Mouse (Mus musculus) CH12.LX (cell line): ENCODE measurements at regions not wholly inside any gene's neighbourhood (a gene's known extent, or its start where the extent isn't known, plus 50 kb on each side); places are given as distances from the start of the nearest gene placed in this dataset.

Experiments
- CTCF ChIP-seq, 2 experiments: IDR thresholded peaks in 1 of 2; conservative IDR thresholded peaks in 1 of 2; 2 replicates each; pipeline ENCODE4 v1.5.1; 2011 to 2012; ENCODE audit warnings: low read depth in 2 of 2, low read length in 2 of 2, improper control_type of control experiment in 1 of 2, inconsistent platforms in 1 of 2, mild to moderate bottlenecking in 1 of 2, moderate library complexity in 1 of 2
- NRF1 ChIP-seq: IDR thresholded peaks from 2 replicates; pipeline ENCODE4 v1.6.1; 2014; ENCODE audit warnings: low read depth, mild to moderate bottlenecking, inconsistent platforms, low read length, improper control_type of control experiment, moderate library complexity
- POLR2AphosphoS2 ChIP-seq: IDR thresholded peaks from 2 replicates; pipeline ENCODE4 v1.6.1; 2011; ENCODE audit warnings: low read depth, low read length, improper control_type of control experiment
- TBP ChIP-seq: conservative IDR thresholded peaks from 2 replicates; pipeline ENCODE4 v1.6.1; 2011; ENCODE audit warnings: low read depth, low read length, improper control_type of control experiment

DNA sequence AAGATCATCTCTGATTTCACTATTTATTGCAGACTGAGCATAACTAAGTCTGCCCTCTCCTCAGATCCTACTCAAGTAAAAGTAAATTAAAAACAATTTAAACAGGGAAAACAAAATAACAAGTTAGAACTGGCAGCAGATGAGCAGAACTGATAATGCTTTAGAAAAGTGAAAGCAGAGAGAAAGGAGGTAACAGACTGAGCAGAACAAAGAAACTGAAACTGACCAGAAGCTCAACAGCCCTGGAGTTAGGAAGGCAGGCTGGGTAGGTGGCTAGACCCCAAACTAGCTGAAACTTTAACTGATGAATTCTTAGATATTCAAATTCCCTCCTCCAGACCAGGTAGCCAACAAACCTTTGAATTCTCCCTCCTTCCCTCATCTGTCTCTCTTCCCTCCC is 94.2 kb upstream of the Ube2e1 start:
- TF ChIP-seq POLR2AphosphoS2 (no peak), TBP (no peak), CTCF (conservative IDR thresholded peaks at IDR 0.05 in 1 of 2, IDR thresholded peaks at IDR 0.05 in 1 of 2; ENCODE audit: low read depth in 2 of 2, low read length in 2 of 2) (no peak), NRF1 (no peak)
